In the genomic region with DNA sequence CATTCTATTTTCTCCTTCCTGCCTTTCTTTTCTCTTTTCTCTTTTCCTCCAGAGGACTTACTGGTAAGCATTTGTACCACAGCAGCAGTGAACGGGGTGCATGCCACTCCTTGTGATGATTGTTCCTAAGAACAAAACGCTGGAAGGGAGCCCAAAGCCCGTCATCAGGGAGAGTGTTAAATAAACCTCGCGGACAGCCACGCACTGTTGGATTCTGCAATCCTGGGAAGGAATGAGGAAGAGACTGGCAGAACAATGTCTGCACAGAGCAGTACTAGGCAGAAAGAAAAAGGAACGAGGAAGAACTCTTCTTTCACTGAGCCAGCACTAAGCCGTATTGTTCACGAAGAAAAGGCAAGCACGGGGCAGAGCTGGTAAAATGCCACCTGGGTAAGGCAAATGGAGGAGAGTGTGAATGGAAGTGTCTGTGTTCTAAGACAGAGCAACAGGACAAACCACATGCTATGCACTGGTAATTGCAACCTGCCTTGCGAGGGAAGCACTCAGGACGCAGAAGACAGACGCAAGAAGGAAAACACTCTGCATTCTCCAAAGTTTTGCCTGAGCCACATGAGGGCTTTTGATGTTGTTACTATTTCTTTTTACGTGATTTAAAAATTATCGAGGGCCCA, we compare ENCODE assay signal across 8 mouse cellular contexts. TPM values are rescaled to one million over a fixed set of nuclear protein-coding genes. Genes with fewer than 3 reads are reported as not detected.
DNase-seq lines count a peak whose midpoint lies in the region; ATAC-seq lines count a peak whose summit lies in the region.

No protein-coding gene starts in this region.

- H3K4me1 ChIP-seq in embryonic facial prominence, embryonic 12.5 days: no peaks in the 10 kb centered on the region
- peaks cover 7% of the 10 kb centered on the region; the same call in 1 of the 2 replicates for H3K4me1 ChIP-seq in embryonic facial prominence, embryonic 10.5 days
- peaks cover 8% of the 10 kb centered on the region; the same call in 1 of the 2 replicates for H3K4me1 ChIP-seq in embryonic facial prominence, embryonic 15.5 days
- peaks cover 9% of the 10 kb centered on the region; the same call in 1 of the 2 replicates for H3K4me1 ChIP-seq in hindbrain, embryonic 15.5 days (replicated peaks)
- H3K4me1 ChIP-seq in midbrain, embryonic 13.5 days (replicated peaks): peaks cover 9% of the 10 kb centered on the region

- no peak overlapping the region for H3K9ac ChIP-seq in embryonic facial prominence, embryonic 12.5 days
- H3K9ac ChIP-seq in embryonic facial prominence, embryonic 15.5 days: no peak overlapping the region
- H3K9ac ChIP-seq in hindbrain, embryonic 15.5 days: 0 out of 2 replicates have a peak overlapping the region, but pooled peaks have one; percentile 14
- H3K9ac ChIP-seq in midbrain, embryonic 13.5 days (replicated peaks): no peak overlapping the region

- no peak overlapping the region for H3K4me3 ChIP-seq in embryonic facial prominence, embryonic 12.5 days
- H3K4me3 ChIP-seq in embryonic facial prominence, embryonic 10.5 days: no peak overlapping the region
- no peak overlapping the region for H3K4me3 ChIP-seq in embryonic facial prominence, embryonic 15.5 days (replicated peaks)
- peak overlapping the region; percentile 10; the same call in 1 of the 2 replicates for H3K4me3 ChIP-seq in hindbrain, embryonic 15.5 days
- H3K4me3 ChIP-seq in midbrain, embryonic 13.5 days (replicated peaks): peak overlapping the region; percentile 18; the same call in 1 of the 2 replicates

- no peaks in the 10 kb centered on the region for H3K27me3 ChIP-seq in embryonic facial prominence, embryonic 12.5 days
- H3K27me3 ChIP-seq in embryonic facial prominence, embryonic 10.5 days (replicated peaks; ENCODE audit: low read depth, poor library complexity, severe bottlenecking): peaks cover 6% of the 10 kb centered on the region
- 0 out of 2 replicates have a peak, but pooled peaks cover under 1% of the 10 kb centered on the region for H3K27me3 ChIP-seq in embryonic facial prominence, embryonic 15.5 days
- H3K27me3 ChIP-seq in hindbrain, embryonic 15.5 days: no peaks in the 10 kb centered on the region
- H3K27me3 ChIP-seq in midbrain, embryonic 13.5 days: peaks cover 6% of the 10 kb centered on the region; the same call in 1 of the 2 replicates

- H3K4me2 ChIP-seq in embryonic facial prominence, embryonic 12.5 days (replicated peaks): 0 out of 2 replicates have a peak overlapping the region, but pooled peaks have one; percentile 4
- peak overlapping the region; percentile 24 for H3K4me2 ChIP-seq in embryonic facial prominence, embryonic 15.5 days (replicated peaks)
- peak overlapping the region; percentile 47 for H3K4me2 ChIP-seq in hindbrain, embryonic 15.5 days
- peak overlapping the region; percentile 34 for H3K4me2 ChIP-seq in midbrain, embryonic 13.5 days (replicated peaks)

- no peak for ATAC-seq in embryonic facial prominence, embryonic 12.5 days (ENCODE audit: insufficient number of reproducible peaks, insufficient read depth, low FRiP score, low TSS enrichment)
- ATAC-seq in embryonic facial prominence, embryonic 15.5 days (ENCODE audit: insufficient number of reproducible peaks, low FRiP score, low TSS enrichment, low read depth): peak; percentile 19; the same call in 1 of the 2 replicates
- ATAC-seq in hindbrain, embryonic 15.5 days (ENCODE audit: low FRiP score, low read depth): peak; percentile 56; the same call in 1 of the 2 replicates
- ATAC-seq in midbrain, embryonic 13.5 days: peak; percentile 34; the same call in 1 of the 2 replicates

- no peaks in the 10 kb centered on the region for H3K9me3 ChIP-seq in embryonic facial prominence, embryonic 12.5 days
- no peaks in the 10 kb centered on the region for H3K9me3 ChIP-seq in embryonic facial prominence, embryonic 10.5 days
- no peaks in the 10 kb centered on the region for H3K9me3 ChIP-seq in embryonic facial prominence, embryonic 15.5 days (replicated peaks)
- H3K9me3 ChIP-seq in hindbrain, embryonic 15.5 days: no peaks in the 10 kb centered on the region
- peaks cover 6% of the 10 kb centered on the region; the same call in 1 of the 2 replicates for H3K9me3 ChIP-seq in midbrain, embryonic 13.5 days

- intact Hi-C loops in gastrocnemius, postnatal 14 days (cut with DNase I; ENCODE audit: low total_unique reads): no loop called here

- no peak for DNase-seq in embryonic facial prominence, embryonic 10.5 days (ENCODE audit: low spot score)
- DNase-seq in gastrocnemius, postnatal 14 days: no peak
- DNase-seq in cerebellum, adult 8-10 months: no peak
- DNase-seq in c-Kit-positive CD71-positive TER-119-positive erythroid progenitor cells, embryonic 14.5 days (ENCODE audit: low spot score): no peak

- WGBS in embryonic facial prominence, embryonic 12.5 days: 37% methylated on average over 15 of the region's 15 CpGs
- 45% methylated on average over 15 of the region's 15 CpGs for WGBS in embryonic facial prominence, embryonic 10.5 days
- 23% methylated on average over 15 of the region's 15 CpGs for WGBS in embryonic facial prominence, embryonic 15.5 days
- WGBS in hindbrain, embryonic 15.5 days: 24% methylated on average over 15 of the region's 15 CpGs
- WGBS in midbrain, embryonic 13.5 days: 19% methylated on average over 15 of the region's 15 CpGs

- H3K36me3 ChIP-seq in embryonic facial prominence, embryonic 12.5 days: no peaks in the 10 kb centered on the region
- no peaks in the 10 kb centered on the region for H3K36me3 ChIP-seq in embryonic facial prominence, embryonic 10.5 days (replicated peaks)
- no peaks in the 10 kb centered on the region for H3K36me3 ChIP-seq in embryonic facial prominence, embryonic 15.5 days
- no peaks in the 10 kb centered on the region for H3K36me3 ChIP-seq in hindbrain, embryonic 15.5 days
- no peaks in the 10 kb centered on the region for H3K36me3 ChIP-seq in midbrain, embryonic 13.5 days

- H3K27ac ChIP-seq in embryonic facial prominence, embryonic 12.5 days: no peak overlapping the region
- H3K27ac ChIP-seq in embryonic facial prominence, embryonic 10.5 days (replicated peaks): no peak overlapping the region
- 0 out of 2 replicates have a peak overlapping the region, but pooled peaks have one; percentile 22 for H3K27ac ChIP-seq in embryonic facial prominence, embryonic 15.5 days (replicated peaks)
- no peak overlapping the region for H3K27ac ChIP-seq in hindbrain, embryonic 15.5 days (replicated peaks)
- no peak overlapping the region for H3K27ac ChIP-seq in midbrain, embryonic 13.5 days

RNA-seq across cellular contexts. Expression of a gene that starts 7.0 kb away (rescaled TPM):
- 1.1 and 2.2 TPM in 2 replicates for polyA plus RNA-seq in embryonic facial prominence, embryonic 12.5 days (2016; fragmentation: Nextera tagmentation; extraction: Ambion mirVana)
- 0.55 and 1.00 TPM in 2 replicates for polyA plus RNA-seq in embryonic facial prominence, embryonic 10.5 days (2016; fragmentation: Nextera tagmentation; extraction: Ambion mirVana)
- polyA plus RNA-seq in embryonic facial prominence, embryonic 15.5 days (2015; fragmentation: Nextera tagmentation; extraction: Ambion mirVana): 2.1 and 2.2 TPM in 2 replicates
- polyA plus RNA-seq in hindbrain, embryonic 15.5 days (2015; fragmentation: Nextera tagmentation; extraction: Ambion mirVana): 37.8 and 44.5 TPM in 2 replicates
- 12.7 and 13.1 TPM in 2 replicates for polyA plus RNA-seq in midbrain, embryonic 13.5 days (2015; fragmentation: Nextera tagmentation; extraction: Ambion mirVana)
- total RNA-seq in gastrocnemius, postnatal 14 days (2021): 1 to 10 TPM; 1.4 to 1.5 TPM

Comparison
In these comparisons a context has a peak if more than half of its experiments do, and no peak if none do; other contexts are left out.
1. H3K4me3 ChIP-seq: peak in hindbrain, embryonic 15.5 days (single experiment) and midbrain, embryonic 13.5 days (single experiment); none in embryonic facial prominence, embryonic 12.5 days (single experiment), embryonic facial prominence, embryonic 10.5 days (single experiment) and embryonic facial prominence, embryonic 15.5 days (single experiment).
2. Peak in every context shown above with its lines, with median percentiles within 50 percentile points of each other: H3K4me2 ChIP-seq.